Mouse (Mus musculus) heart, embryonic 15.5 days (tissue): ENCODE results near the gene Gast. TPM values are rescaled to one million over a fixed set of nuclear protein-coding genes. Genes with fewer than 3 reads are reported as not detected.
A peak's percentile ranks its signal among the peaks of the same experiment; 100 is the strongest.

Source experiments
- ATAC-seq: fragments of 200-750 bp; cut with Nextera tagmentation; replicated peaks from 2 replicates; pipeline ENCODE4 v1.8.0; 2017; ENCODE audit warnings: low read depth, moderate TSS enrichment; ENCODE audit not compliant: insufficient number of reproducible peaks, insufficient read depth, low FRiP score
- H3K27ac ChIP-seq: fragments of 300-500 bp; sonication (generic); 2 replicates; pipeline ENCODE4 v1.5.1; 2015; ENCODE audit warnings: mild to moderate bottlenecking, inconsistent platforms
- H3K27me3 ChIP-seq: fragments of 300-500 bp; sonication (generic); 2 replicates; pipeline ENCODE4 v1.6.1; 2015; ENCODE audit warnings: inconsistent platforms
- H3K36me3 ChIP-seq: fragments of 300-500 bp; sonication (generic); 2 replicates; pipeline ENCODE4 v1.6.1; 2015; ENCODE audit warnings: mild to moderate bottlenecking, inconsistent platforms
- H3K4me1 ChIP-seq: fragments of 300-500 bp; sonication (generic); replicated peaks from 2 replicates; pipeline ENCODE4 v1.6.1; 2015; ENCODE audit warnings: inconsistent platforms
- H3K4me2 ChIP-seq: fragments of 300-500 bp; sonication (generic); 2 replicates; pipeline ENCODE4 v1.6.1; 2015; ENCODE audit warnings: inconsistent platforms, mild to moderate bottlenecking, moderate library complexity
- H3K4me3 ChIP-seq: fragments of 300-500 bp; sonication (generic); 2 replicates; pipeline ENCODE4 v1.5.1; 2015; ENCODE audit warnings: mild to moderate bottlenecking, inconsistent platforms
- H3K9ac ChIP-seq: fragments of 300-500 bp; sonication (generic); 2 replicates; pipeline ENCODE4 v1.6.1; 2015; ENCODE audit warnings: mild to moderate bottlenecking, inconsistent platforms
- H3K9me3 ChIP-seq: fragments of 300-500 bp; sonication (generic); replicated peaks from 2 replicates; pipeline ENCODE4 v1.6.1; 2016; ENCODE audit warnings: inconsistent platforms
- WGBS: fragments of 180-500 bp; shearing (Covaris S2); methylation state at CpG from one replicate; pipeline ENCODE4 v1.1.7; 2015; ENCODE audit warnings: mixed read lengths; 5-methylcytosine and 5-hydroxymethylcytosine counted together
- polyA plus RNA-seq: library from polyadenylated mRNA; unstranded; fragments of >200 nt; fragmentation: Nextera tagmentation; extraction: Ambion mirVana; gene quantifications from 2 replicates; pipeline ENCODE4 v1.2.1, GENCODE M21; 2015

Gene Gast
- not detected in 2 replicates for polyA plus RNA-seq

DNA sequence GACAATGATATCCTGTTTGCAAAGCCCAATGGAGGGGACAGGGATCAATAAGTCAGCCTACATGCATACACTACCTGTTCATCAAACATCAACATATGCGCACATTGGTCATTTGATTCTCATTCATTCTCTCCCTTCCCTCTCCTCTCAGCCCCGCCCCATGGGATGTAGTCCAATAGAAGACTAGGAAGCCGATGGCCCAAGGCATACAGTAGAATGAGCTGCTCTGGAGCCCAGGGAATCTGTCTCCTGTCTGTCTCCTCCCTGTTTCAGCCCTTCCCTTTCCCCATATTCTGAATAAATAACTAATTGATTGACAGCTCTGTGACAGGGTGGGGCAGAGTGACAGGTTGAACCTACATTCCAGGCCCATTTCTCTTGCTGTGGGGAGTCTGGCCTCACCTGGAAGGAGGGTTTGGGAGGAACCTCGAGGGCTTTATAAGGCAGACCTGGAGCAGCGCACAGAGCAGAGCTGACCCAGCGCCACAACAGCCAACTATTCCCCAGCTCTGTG lies at the start of gene Gast:
Gene Gast, plus strand, starts transcription at position 464 of the 514 bp plus-strand sequence.
- H3K27ac ChIP-seq: no peak within 1 kb of the TSS
- 71% methylated on average over 6 of the region's 6 CpGs for WGBS
- ATAC-seq: no peak

DNA sequence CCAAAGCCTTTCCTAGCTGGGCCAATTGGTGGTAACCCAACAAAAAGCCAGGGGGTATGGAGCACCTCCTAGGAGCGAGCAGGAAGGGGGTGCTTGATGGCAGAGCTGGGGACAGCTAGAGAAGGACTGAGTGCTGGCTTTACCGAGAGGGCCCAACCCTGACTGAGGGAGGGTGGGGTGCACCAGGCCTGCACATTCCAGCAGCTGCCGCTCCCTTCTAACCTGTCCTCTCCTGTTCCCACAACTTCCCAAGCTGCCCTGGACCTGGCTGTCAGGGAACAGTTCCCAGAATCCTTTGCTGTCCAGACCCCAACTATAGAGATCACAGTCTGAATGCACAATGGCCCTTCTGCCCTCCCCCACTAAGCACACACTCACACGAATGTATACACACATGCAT lies 49.2 kb upstream of the Gast start:
- H3K4me3 ChIP-seq: no peak overlapping the region
- 0 out of 2 replicates have a peak, but pooled peaks cover 7% of the 10 kb centered on the region for H3K27me3 ChIP-seq
- no peaks in the 10 kb centered on the region for H3K36me3 ChIP-seq
- H3K9me3 ChIP-seq: no peaks in the 10 kb centered on the region
- H3K4me1 ChIP-seq: peaks cover 14% of the 10 kb centered on the region
- no peak overlapping the region for H3K27ac ChIP-seq
- H3K9ac ChIP-seq: no peak overlapping the region
- 77% methylated on average over 4 of the region's 4 CpGs for WGBS
- no peak for ATAC-seq
- no peak overlapping the region for H3K4me2 ChIP-seq

More for the DNA sequence above, at the start of gene Gast:
- no peaks in the 10 kb centered on the region for H3K36me3 ChIP-seq
- H3K27me3 ChIP-seq: no peaks in the 10 kb centered on the region
- H3K4me2 ChIP-seq: no peak within 1 kb of the TSS
- no peaks in the 10 kb centered on the region for H3K4me1 ChIP-seq
- no peak within 1 kb of the TSS for H3K4me3 ChIP-seq
- no peak within 1 kb of the TSS for H3K9ac ChIP-seq
- no peaks in the 10 kb centered on the region for H3K9me3 ChIP-seq

DNA sequence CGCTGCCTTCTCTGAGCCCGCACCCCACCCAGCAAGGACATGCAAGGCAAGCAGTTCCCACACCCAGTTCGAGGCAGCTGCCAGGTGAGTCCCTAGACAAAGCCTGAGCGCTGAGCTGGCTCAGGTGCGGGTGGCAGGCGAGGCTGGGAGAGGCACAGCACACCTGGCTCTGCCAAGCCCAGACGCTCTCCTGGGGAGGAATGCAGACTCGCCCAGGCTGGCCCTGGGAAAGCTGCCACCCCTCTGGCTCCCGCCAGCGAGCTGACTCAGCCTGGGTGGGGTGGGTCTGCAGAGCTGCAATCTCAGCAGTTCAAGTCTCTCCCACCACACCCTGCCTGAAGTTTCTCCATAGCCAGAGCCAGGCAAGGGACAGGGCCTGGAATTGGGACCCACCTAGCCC lies 47.2 kb upstream of the Gast start:
- H3K4me3 ChIP-seq: no peak overlapping the region
- no peak overlapping the region for H3K9ac ChIP-seq
- 42% methylated on average over 10 of the region's 10 CpGs for WGBS
- H3K27ac ChIP-seq: peak overlapping the region; percentile 20; the same call in 1 of the 2 replicates
- peaks cover 26% of the 10 kb centered on the region for H3K4me1 ChIP-seq
- ATAC-seq: no peak
- no peaks in the 10 kb centered on the region for H3K9me3 ChIP-seq
- H3K27me3 ChIP-seq: no peaks in the 10 kb centered on the region
- no peak overlapping the region for H3K4me2 ChIP-seq
- no peaks in the 10 kb centered on the region for H3K36me3 ChIP-seq

DNA sequence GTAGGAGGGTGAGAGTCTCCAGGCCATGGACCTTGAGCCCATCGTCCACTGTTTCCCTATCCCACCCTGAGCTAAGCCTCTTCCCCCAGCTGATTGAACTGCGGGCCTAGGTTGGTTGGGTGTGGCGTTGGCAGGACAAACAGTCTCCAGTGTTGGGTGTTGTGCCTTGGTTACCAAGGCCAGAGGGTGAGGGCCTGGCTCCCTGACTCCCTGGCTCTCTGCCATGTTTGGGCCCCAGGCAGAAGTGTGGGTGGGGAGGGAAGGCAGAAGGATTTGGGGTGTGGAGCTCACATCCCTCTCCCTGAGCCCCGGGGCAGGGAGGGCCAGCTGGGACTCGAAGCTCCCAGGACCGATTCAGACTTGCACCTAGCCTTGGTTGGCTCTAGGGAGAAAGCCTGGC lies 45.3 kb upstream of the Gast start:
- no peak overlapping the region for H3K4me2 ChIP-seq
- H3K27ac ChIP-seq: no peak overlapping the region
- H3K27me3 ChIP-seq: no peaks in the 10 kb centered on the region
- H3K9me3 ChIP-seq: no peaks in the 10 kb centered on the region
- 67% methylated on average over 6 of the region's 6 CpGs for WGBS
- peaks cover 26% of the 10 kb centered on the region for H3K4me1 ChIP-seq
- H3K9ac ChIP-seq: no peak overlapping the region
- no peak overlapping the region for H3K4me3 ChIP-seq
- H3K36me3 ChIP-seq: no peaks in the 10 kb centered on the region
- ATAC-seq: no peak

DNA sequence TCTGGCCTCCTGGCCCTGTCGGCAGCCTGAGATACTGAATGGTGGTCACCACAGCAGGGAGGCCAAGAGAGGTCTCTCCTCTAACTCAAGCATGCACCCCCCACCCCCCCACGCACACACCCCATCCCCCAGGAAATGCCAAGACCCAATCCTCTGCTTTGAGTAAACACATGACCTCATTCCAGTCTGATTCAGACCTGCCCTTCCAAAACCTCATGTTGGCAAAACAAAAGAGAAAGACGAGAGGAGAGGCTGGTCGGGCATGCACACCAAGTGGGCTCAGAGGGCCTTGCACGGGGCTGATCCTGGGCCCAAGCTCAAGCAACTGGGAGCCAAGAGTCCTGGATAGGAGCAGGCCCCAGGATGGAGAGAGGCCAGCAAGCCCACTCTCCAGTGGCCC lies 44.0 kb upstream of the Gast start:
- WGBS: 28% methylated on average over 5 of the region's 5 CpGs
- H3K9ac ChIP-seq: no peak overlapping the region
- no peaks in the 10 kb centered on the region for H3K27me3 ChIP-seq
- 0 out of 2 replicates have a peak overlapping the region, but pooled peaks have one; percentile 29 for H3K27ac ChIP-seq
- ATAC-seq: no peak; the same call in 1 of the 2 replicates
- no peaks in the 10 kb centered on the region for H3K36me3 ChIP-seq
- H3K4me1 ChIP-seq: peaks cover 28% of the 10 kb centered on the region
- no peaks in the 10 kb centered on the region for H3K9me3 ChIP-seq
- no peak overlapping the region for H3K4me3 ChIP-seq
- no peak overlapping the region for H3K4me2 ChIP-seq

DNA sequence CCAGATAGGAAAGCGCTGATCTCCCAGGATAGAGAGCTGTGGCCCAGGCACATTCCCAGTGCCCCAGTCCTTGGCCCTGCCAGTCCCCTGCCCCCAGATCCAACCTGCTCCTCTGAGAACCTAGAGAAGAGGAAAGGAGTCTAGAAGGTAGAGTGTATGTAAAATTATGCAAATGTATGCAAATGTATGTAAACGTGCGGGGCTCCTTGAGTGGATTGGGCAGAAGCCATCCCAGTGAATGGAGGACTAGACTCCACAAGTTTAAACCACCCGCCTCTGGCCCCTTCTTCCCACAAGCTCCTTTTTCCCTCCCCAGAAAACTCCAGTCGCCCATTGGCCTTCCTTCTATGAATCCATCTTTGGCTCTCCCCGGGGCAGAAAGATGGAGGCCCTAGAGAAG lies 41.3 kb upstream of the Gast start:
- Histone ChIP-seq H3K4me2 (no peak overlapping the region), H3K9me3 (no peaks in the 10 kb centered on the region), H3K9ac (no peak overlapping the region), H3K27ac (no peak overlapping the region), H3K4me1 (peaks cover 29% of the 10 kb centered on the region), H3K36me3 (no peaks in the 10 kb centered on the region), H3K4me3 (no peak overlapping the region), H3K27me3 (peaks cover 13% of the 10 kb centered on the region; the same call in 1 of the 2 replicates)
- 64% methylated on average over 6 of the region's 6 CpGs for WGBS
- ATAC-seq: no peak

DNA sequence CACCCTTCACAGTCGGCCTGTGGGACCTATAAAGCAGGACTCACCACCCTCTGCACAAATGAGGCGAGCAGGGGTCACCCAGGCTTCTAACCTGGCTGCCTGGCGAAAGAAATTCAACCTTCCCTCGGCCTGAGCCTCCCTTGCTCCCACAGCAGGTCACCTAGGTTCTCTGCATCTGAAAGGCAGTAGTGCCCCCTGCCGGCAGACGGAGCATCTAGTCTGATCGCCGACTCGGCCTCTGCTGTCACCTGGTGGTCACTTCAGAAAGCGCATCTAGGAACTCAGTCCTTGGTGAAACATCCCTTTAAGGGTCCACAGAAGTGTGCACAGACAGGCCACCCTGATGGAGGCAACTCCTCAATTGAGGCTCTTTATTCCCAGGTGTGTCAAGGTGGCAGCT lies 38.9 kb upstream of the Gast start:
- Histone ChIP-seq H3K4me3 (no peak overlapping the region), H3K27me3 (peaks cover 14% of the 10 kb centered on the region; the same call in 1 of the 2 replicates), H3K36me3 (no peaks in the 10 kb centered on the region), H3K4me2 (no peak overlapping the region), H3K9me3 (no peaks in the 10 kb centered on the region), H3K9ac (no peak overlapping the region), H3K27ac (no peak overlapping the region), H3K4me1 (peaks cover 16% of the 10 kb centered on the region)
- no peak; the same call in 1 of the 2 replicates for ATAC-seq
- 8% methylated on average over 10 of the region's 10 CpGs for WGBS

DNA sequence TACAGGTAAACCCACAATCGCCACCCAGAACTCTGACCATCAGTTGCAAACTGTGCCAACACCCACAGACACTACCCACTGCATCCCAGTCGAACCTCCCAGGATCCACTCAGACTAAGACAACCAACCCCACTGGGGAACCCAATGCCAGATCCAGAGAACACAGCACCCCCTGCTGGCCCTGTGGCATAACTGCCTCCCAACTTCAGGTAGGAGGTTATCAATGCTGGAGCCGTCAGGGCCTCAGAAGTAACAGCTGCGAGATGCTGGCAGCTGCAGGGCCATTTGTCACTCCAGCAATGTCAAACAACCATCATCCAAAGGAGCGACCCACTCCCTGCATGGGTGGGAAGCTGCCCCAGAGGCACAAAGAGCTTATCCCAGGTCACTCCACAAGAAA lies 36.4 kb upstream of the Gast start:
- Histone ChIP-seq H3K27ac (no peak overlapping the region), H3K36me3 (no peaks in the 10 kb centered on the region), H3K4me3 (peak overlapping the region; percentile 10; the same call in 1 of the 2 replicates), H3K4me2 (peak overlapping the region; percentile 50), H3K9ac (no peak overlapping the region), H3K27me3 (peaks cover 14% of the 10 kb centered on the region; the same call in 1 of the 2 replicates), H3K4me1 (peaks cover 7% of the 10 kb centered on the region; the same call in 1 of the 2 replicates), H3K9me3 (no peaks in the 10 kb centered on the region)
- WGBS: 29% methylated on average over 5 of the region's 5 CpGs
- no peak for ATAC-seq

DNA sequence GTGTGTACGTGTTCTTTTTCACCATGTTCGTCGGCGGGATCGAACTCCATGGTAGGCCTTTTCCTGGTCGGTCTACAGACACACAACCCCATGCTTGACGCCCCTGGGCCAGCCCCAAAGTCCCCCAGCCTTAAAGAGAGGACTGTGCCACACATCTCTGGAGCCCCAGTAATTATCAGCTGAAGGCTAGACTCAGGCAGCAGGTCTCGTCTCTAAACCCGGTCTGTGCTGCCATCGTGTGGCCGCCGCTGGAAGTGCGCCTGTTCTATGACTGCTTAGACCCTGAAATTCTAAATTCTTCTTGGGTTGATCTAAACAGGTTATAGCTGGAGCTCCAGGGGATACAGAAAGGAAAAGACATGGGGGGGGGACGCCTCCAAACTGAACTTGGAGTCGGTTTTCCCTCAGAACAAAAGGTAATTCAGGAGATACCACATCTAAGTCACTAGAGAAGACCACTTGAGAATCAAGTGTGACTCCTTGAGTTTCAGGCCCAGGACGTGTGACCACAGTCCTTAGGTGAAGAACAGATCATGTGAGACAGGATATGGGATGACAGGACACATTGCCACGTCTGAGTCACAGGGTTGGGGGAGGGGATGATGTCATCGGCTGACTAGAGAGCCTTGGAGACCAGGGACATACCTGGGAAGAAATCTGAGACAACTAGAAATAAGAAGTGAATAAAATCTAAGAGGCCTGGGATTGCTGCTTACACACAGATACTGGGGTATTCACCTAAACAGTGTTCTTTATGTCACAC lies 35.8 kb upstream of the Gast start:
- Histone ChIP-seq H3K4me1 (peaks cover 7% of the 10 kb centered on the region; the same call in 1 of the 2 replicates), H3K27me3 (peaks cover 14% of the 10 kb centered on the region; the same call in 1 of the 2 replicates), H3K9ac (no peak overlapping the region), H3K36me3 (no peaks in the 10 kb centered on the region), H3K4me2 (peak overlapping the region; percentile 50), H3K27ac (no peak overlapping the region), H3K9me3 (no peaks in the 10 kb centered on the region), H3K4me3 (peak overlapping the region; percentile 10; the same call in 1 of the 2 replicates)
- ATAC-seq: 0 out of 2 replicates have a peak, but pooled peaks have one; percentile 25
- 12% methylated on average over 18 of the region's 18 CpGs for WGBS

DNA sequence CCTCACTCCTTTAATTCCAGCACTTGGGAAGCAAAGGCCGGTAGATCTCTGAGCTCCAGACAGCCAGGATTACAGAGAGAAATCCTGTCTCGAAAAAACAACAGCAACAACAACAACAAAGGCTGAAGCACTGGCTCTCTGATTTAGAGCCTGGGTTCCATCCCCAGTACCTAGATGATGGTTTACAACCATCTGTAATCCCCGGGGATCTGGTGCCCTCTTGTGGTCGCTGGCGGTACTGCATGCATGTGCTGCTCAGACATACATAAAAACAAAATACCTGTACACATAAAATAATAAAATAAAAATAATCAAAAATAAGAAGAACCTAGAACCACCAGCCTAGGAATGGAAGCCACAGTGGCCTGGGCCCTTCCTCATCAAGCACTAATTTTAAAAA lies 33.9 kb upstream of the Gast start:
- no peaks in the 10 kb centered on the region for H3K9me3 ChIP-seq
- ATAC-seq: no peak
- 14% methylated on average over 5 of the region's 5 CpGs for WGBS
- H3K27me3 ChIP-seq: peaks cover 14% of the 10 kb centered on the region; the same call in 1 of the 2 replicates
- H3K36me3 ChIP-seq: no peaks in the 10 kb centered on the region
- no peak overlapping the region for H3K27ac ChIP-seq
- H3K4me2 ChIP-seq: no peak overlapping the region
- H3K4me3 ChIP-seq: no peak overlapping the region
- H3K9ac ChIP-seq: no peak overlapping the region
- H3K4me1 ChIP-seq: peaks cover 4% of the 10 kb centered on the region; the same call in 1 of the 2 replicates

DNA sequence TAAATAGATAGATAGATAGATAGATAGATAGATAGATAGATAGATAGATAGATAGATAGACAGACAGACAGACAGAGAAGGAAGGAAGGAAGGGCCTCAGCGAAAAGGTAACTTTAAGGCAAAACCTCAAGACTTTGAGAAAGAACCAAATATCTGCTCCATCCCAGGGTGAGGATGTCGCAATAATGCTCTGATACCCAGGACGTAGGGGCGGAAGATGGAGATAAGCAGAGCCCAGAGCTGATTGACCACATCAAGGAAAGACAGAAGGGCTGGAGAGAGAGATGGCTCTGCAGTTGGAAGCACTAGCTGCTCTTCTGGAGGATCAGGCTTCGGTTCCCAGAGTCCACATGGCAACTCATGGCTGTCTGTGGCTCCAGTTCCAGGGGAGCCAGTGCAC lies 32.9 kb upstream of the Gast start:
- WGBS: 69% methylated on average over 5 of the region's 5 CpGs
- H3K9me3 ChIP-seq: no peaks in the 10 kb centered on the region

More for the DNA sequence above, 32.9 kb upstream of the Gast start:
- Histone ChIP-seq H3K27me3 (peaks cover 8% of the 10 kb centered on the region; the same call in 1 of the 2 replicates), H3K36me3 (no peaks in the 10 kb centered on the region), H3K27ac (no peak overlapping the region), H3K9ac (no peak overlapping the region), H3K4me3 (no peak overlapping the region), H3K4me1 (peaks cover 4% of the 10 kb centered on the region; the same call in 1 of the 2 replicates), H3K4me2 (no peak overlapping the region)
- ATAC-seq: no peak
